Mouse (Mus musculus) testis, adult 2 months (tissue): ENCODE measurements around the gene Srgap2. TPM values are rescaled to one million over a fixed set of nuclear protein-coding genes. Genes with fewer than 3 reads are reported as not detected.

Source experiments
- H3K27ac ChIP-seq: fragments of 200-500 bp; 2 replicates; pipeline ENCODE4 v1.5.1; 2012; ENCODE audit warnings: low read depth, low read length; ENCODE audit not compliant: control insufficient read depth, insufficient read depth
- H3K27me3 ChIP-seq: fragments of 200-500 bp; 2 replicates; pipeline ENCODE4 v1.6.1; 2012; ENCODE audit warnings: mild to moderate bottlenecking, low read length, moderate library complexity; ENCODE audit not compliant: control insufficient read depth, insufficient read depth
- H3K36me3 ChIP-seq: fragments of 200-500 bp; 2 replicates; pipeline ENCODE4 v1.6.1; 2012; ENCODE audit warnings: mild to moderate bottlenecking, low read length; ENCODE audit not compliant: control insufficient read depth, insufficient read depth
- H3K4me1 ChIP-seq: fragments of 200-500 bp; 2 replicates; pipeline ENCODE4 v1.6.1; 2012; ENCODE audit warnings: low read length; ENCODE audit not compliant: control insufficient read depth, insufficient read depth
- H3K4me3 ChIP-seq: fragments of 200-500 bp; 2 replicates; pipeline ENCODE4 v1.5.1; 2012; ENCODE audit warnings: low read depth, mild to moderate bottlenecking, low read length, moderate library complexity, mixed read lengths; ENCODE audit not compliant: control insufficient read depth
- CTCF ChIP-seq: fragments of 200-500 bp; IDR thresholded peaks from 2 replicates; pipeline ENCODE4 v1.5.1; 2012; ENCODE audit warnings: low read depth, mild to moderate bottlenecking, inconsistent platforms, low read length, moderate library complexity; ENCODE audit not compliant: control insufficient read depth, insufficient read depth, insufficient replicate concordance
- POLR2A ChIP-seq: fragments of 200-500 bp; IDR thresholded peaks from 2 replicates; pipeline ENCODE4 v1.6.1; 2012; ENCODE audit warnings: low read depth, mild to moderate bottlenecking, inconsistent platforms, low read length, moderate library complexity; ENCODE audit not compliant: control insufficient read depth
- polyA plus RNA-seq: library from polyadenylated mRNA; depleted of rRNA; stranded (reverse); fragments of >200 nt; gene quantifications from 2 replicates; pipeline ENCODE4 v1.2.3, GENCODE M21; 2012

Gene Srgap2
- polyA plus RNA-seq, 1 experiment, result 12.6 TPM

GRCm38 (mm10) chr1:131481391-131481790, 45.8 kb downstream of the Srgap2 start:
- Histone ChIP-seq H3K4me1 (no peaks in the 10 kb centered on the region), H3K36me3 (no peaks in the 10 kb centered on the region), H3K27me3 (no peaks in the 10 kb centered on the region), H3K4me3 (no peak overlapping the region), H3K27ac (no peak overlapping the region)
- TF ChIP-seq CTCF (no peak), POLR2A (no peak)

GRCm38 (mm10) chr1:131478770-131479305, 48.3 kb downstream of the Srgap2 start:
- Histone ChIP-seq H3K4me1 (no peaks in the 10 kb centered on the region), H3K36me3 (no peaks in the 10 kb centered on the region), H3K4me3 (no peak overlapping the region), H3K27me3 (no peaks in the 10 kb centered on the region), H3K27ac (no peak overlapping the region)
- no peak for TF ChIP-seq POLR2A
- TF ChIP-seq CTCF, result no peak

GRCm38 (mm10) chr1:131475306-131475705, 51.8 kb downstream of the Srgap2 start:
- no peaks in the 10 kb centered on the region for H3K27me3 ChIP-seq
- no peaks in the 10 kb centered on the region for H3K4me1 ChIP-seq
- H3K36me3 ChIP-seq, result no peaks in the 10 kb centered on the region
- no peak overlapping the region for H3K27ac ChIP-seq
- H3K4me3 ChIP-seq, result no peak overlapping the region
- TF ChIP-seq CTCF, result no peak
- no peak for TF ChIP-seq POLR2A

- H3K27me3 ChIP-seq, result no peaks in the 10 kb centered on the region
- no peak for TF ChIP-seq CTCF
- TF ChIP-seq POLR2A, result no peak
Observed at GRCm38 (mm10) chr1:131473631-131474118, 53.5 kb downstream of the Srgap2 start.

GRCm38 (mm10) chr1:131470597-131470996, 56.6 kb downstream of the Srgap2 start:
- Histone ChIP-seq H3K4me1 (no peaks in the 10 kb centered on the region), H3K27ac (no peak overlapping the region), H3K36me3 (no peaks in the 10 kb centered on the region), H3K27me3 (no peaks in the 10 kb centered on the region), H3K4me3 (no peak overlapping the region)
- TF ChIP-seq CTCF (no peak), POLR2A (no peak)

More at GRCm38 (mm10) chr1:131473631-131474118, 53.5 kb downstream of the Srgap2 start:
- Histone ChIP-seq H3K4me1 (no peaks in the 10 kb centered on the region), H3K4me3 (no peak overlapping the region), H3K36me3 (no peaks in the 10 kb centered on the region), H3K27ac (no peak overlapping the region)

GRCm38 (mm10) chr1:131465855-131466254, 61.3 kb downstream of the Srgap2 start:
- TF ChIP-seq POLR2A (no peak), CTCF (no peak)
- no peaks in the 10 kb centered on the region for H3K36me3 ChIP-seq
- H3K4me3 ChIP-seq, result no peak overlapping the region
- H3K27me3 ChIP-seq, result no peaks in the 10 kb centered on the region
- no peaks in the 10 kb centered on the region for H3K4me1 ChIP-seq
- H3K27ac ChIP-seq, result no peak overlapping the region

GRCm38 (mm10) chr1:131463953-131464627, 63.1 kb downstream of the Srgap2 start:
- H3K36me3 ChIP-seq, result no peaks in the 10 kb centered on the region
- H3K27ac ChIP-seq, result no peak overlapping the region
- no peaks in the 10 kb centered on the region for H3K27me3 ChIP-seq
- H3K4me1 ChIP-seq, result no peaks in the 10 kb centered on the region
- TF ChIP-seq CTCF (no peak), POLR2A (no peak)
- H3K4me3 ChIP-seq, result no peak overlapping the region
